Mouse (Mus musculus) forebrain, embryonic 16.5 days (tissue): ENCODE data around the gene Stoml3. TPM values are rescaled to one million over a fixed set of nuclear protein-coding genes. Genes with fewer than 3 reads are reported as not detected.

ENCODE experiments used
- ATAC-seq: fragments of 200-750 bp; cut with Nextera tagmentation; 2 replicates; pipeline ENCODE4 v1.8.0; 2017; ENCODE audit warnings: mild to moderate bottlenecking, moderate library complexity
- H3K27ac ChIP-seq: fragments of 300-500 bp; sonication (generic); 2 replicates; pipeline ENCODE4 v1.5.1; 2014; ENCODE audit warnings: low read length, control low read depth
- H3K27me3 ChIP-seq: fragments of 300-500 bp; sonication (generic); replicated peaks from 2 replicates; pipeline ENCODE4 v1.6.1; 2014; ENCODE audit warnings: low read length; ENCODE audit not compliant: control insufficient read depth, insufficient read depth
- H3K36me3 ChIP-seq: fragments of 300-500 bp; sonication (generic); 2 replicates; pipeline ENCODE4 v1.6.1; 2014; ENCODE audit not compliant: control insufficient read depth, insufficient read depth
- H3K4me1 ChIP-seq: fragments of 300-500 bp; sonication (generic); replicated peaks from 2 replicates; pipeline ENCODE4 v1.6.1; 2014; ENCODE audit warnings: low read length; ENCODE audit not compliant: control insufficient read depth, insufficient read depth
- H3K4me2 ChIP-seq: fragments of 300-500 bp; sonication (generic); 2 replicates; pipeline ENCODE4 v1.6.1; 2014; ENCODE audit warnings: mild to moderate bottlenecking, low read length, control low read depth
- H3K4me3 ChIP-seq: fragments of 300-500 bp; sonication (generic); replicated peaks from 2 replicates; pipeline ENCODE4 v1.5.1; 2014; ENCODE audit warnings: mild to moderate bottlenecking, low read length, control low read depth
- H3K9ac ChIP-seq: fragments of 300-500 bp; sonication (generic); replicated peaks from 2 replicates; pipeline ENCODE4 v1.6.1; 2014; ENCODE audit warnings: low read depth, low read length, control low read depth
- H3K9me3 ChIP-seq: fragments of 300-500 bp; sonication (generic); 2 replicates; pipeline ENCODE4 v1.6.1; 2016; ENCODE audit warnings: low read length; ENCODE audit not compliant: control insufficient read depth
- WGBS: fragments of 180-500 bp; shearing (Covaris S2); extraction: QIAGEN DNeasy Blood & Tissue Kit; methylation state at CpG from one replicate; pipeline ENCODE4 v1.1.7; 2014; 5-methylcytosine and 5-hydroxymethylcytosine counted together
- polyA plus RNA-seq: library from polyadenylated mRNA; unstranded; fragments of >200 nt; fragmentation: Nextera tagmentation; extraction: Ambion mirVana; gene quantifications from 2 replicates; pipeline ENCODE4 v1.2.1, GENCODE M21; 2015

Stoml3 gene
- polyA plus RNA-seq, result 0.22 TPM in 1 of 2 replicates, not detected in the other

GRCm38 (mm10) chr3:53488353-53488752, at the start of gene Stoml3:
TSS of gene Stoml3 (plus strand) at chr3:53488653.
- H3K4me3 ChIP-seq, result no peak within 1 kb of the TSS
- 71% methylated on average over 6 of the region's 6 CpGs for WGBS
- H3K9me3 ChIP-seq, result no peaks in the 10 kb centered on the region
- H3K4me2 ChIP-seq, result no peak within 1 kb of the TSS
- H3K36me3 ChIP-seq, result no peaks in the 10 kb centered on the region; the same call in 1 of the 2 replicates
- no peak for ATAC-seq
- H3K9ac ChIP-seq, result no peak within 1 kb of the TSS
- H3K4me1 ChIP-seq, result no peaks in the 10 kb centered on the region
- H3K27ac ChIP-seq, result no peak within 1 kb of the TSS
- no peaks in the 10 kb centered on the region for H3K27me3 ChIP-seq

DNA sequence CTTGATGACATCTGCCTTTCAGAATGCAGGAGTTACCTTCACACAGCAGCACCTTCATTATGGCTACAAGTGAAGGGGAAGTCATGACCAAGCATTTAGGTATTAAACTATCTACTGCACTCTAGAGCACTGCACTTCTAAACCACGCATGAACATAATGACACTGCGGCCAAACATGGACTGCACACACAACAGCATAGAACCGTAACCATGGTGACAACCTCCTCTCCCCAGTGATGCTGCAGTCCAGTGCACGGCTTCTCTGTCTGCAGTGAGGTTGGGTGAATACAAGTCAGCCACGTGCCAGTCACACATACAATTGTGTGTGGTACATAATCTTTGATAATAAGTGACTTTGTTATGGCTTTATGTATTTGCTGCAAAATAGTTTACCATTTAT, 42.9 kb upstream of the Stoml3 start:
- no peak overlapping the region for H3K27ac ChIP-seq
- 70% methylated on average over 5 of the region's 5 CpGs for WGBS
- no peaks in the 10 kb centered on the region for H3K4me1 ChIP-seq
- H3K36me3 ChIP-seq, result 0 out of 2 replicates have a peak, but pooled peaks cover 2% of the 10 kb centered on the region
- no peak overlapping the region for H3K9ac ChIP-seq
- peak; percentile 29; the same call in 1 of the 2 replicates for ATAC-seq
- H3K4me2 ChIP-seq, result no peak overlapping the region
- no peaks in the 10 kb centered on the region for H3K9me3 ChIP-seq
- H3K27me3 ChIP-seq, result no peaks in the 10 kb centered on the region
- H3K4me3 ChIP-seq, result no peak overlapping the region

DNA sequence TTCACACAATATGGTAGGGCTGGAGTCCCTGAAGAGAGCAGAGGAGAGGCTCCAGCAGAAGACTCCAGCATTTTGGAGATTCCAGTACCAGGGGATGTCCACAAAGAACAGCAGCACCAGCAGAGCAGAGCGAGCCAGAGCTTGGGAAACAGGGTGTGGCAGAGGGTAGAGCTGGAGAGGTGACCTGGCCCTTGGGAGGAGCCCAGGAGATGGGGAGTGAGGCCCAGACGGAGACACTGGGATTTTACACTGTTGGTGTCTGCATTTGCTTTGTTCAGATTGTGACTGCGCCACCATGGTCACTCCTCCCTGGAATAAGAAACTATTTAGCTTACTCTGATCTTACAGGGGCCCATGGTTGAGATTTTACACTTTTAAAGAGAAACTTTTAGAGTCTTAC, 41.7 kb upstream of the Stoml3 start:
- H3K4me3 ChIP-seq, result no peak overlapping the region
- no peak for ATAC-seq
- WGBS, result 82% methylated on average over 3 of the region's 3 CpGs
- no peak overlapping the region for H3K9ac ChIP-seq
- no peaks in the 10 kb centered on the region for H3K9me3 ChIP-seq
- H3K4me2 ChIP-seq, result no peak overlapping the region
- H3K36me3 ChIP-seq, result peaks cover 8% of the 10 kb centered on the region; the same call in 1 of the 2 replicates
- no peak overlapping the region for H3K27ac ChIP-seq
- H3K4me1 ChIP-seq, result no peaks in the 10 kb centered on the region
- no peaks in the 10 kb centered on the region for H3K27me3 ChIP-seq

- ATAC-seq, result peak; percentile 81
Observed at GRCm38 (mm10) chr3:53448208-53448607, 40.2 kb upstream of the Stoml3 start.

DNA sequence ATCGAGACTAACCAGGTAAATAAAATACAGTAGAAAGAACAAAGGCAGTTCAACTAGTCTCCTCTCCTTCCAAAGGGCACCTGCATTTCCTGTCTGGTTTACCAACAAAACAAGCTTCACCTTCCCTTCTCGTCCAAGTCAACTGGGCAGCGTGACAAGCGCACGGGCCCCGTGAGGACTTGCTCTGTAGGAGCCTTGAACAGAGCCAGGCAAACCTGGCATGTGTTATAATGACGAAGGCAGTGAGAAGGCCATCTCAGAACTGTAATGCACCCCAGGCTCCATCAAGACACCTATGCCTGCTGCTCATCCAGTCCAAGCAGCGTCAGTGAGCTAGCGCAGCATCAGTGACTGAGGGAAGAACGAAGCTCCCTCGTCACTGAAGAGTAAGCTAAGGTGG, 37.8 kb upstream of the Stoml3 start:
- Histone ChIP-seq H3K9me3 (no peaks in the 10 kb centered on the region), H3K4me3 (no peak overlapping the region), H3K4me1 (no peaks in the 10 kb centered on the region), H3K36me3 (peaks cover 20% of the 10 kb centered on the region), H3K27me3 (no peaks in the 10 kb centered on the region), H3K9ac (no peak overlapping the region), H3K4me2 (no peak overlapping the region), H3K27ac (no peak overlapping the region)
- WGBS, result 93% methylated on average over 11 of the region's 11 CpGs
- ATAC-seq, result no peak

More at GRCm38 (mm10) chr3:53448208-53448607, 40.2 kb upstream of the Stoml3 start:
- H3K4me1 ChIP-seq, result no peaks in the 10 kb centered on the region
- no peak overlapping the region for H3K4me2 ChIP-seq
- H3K9ac ChIP-seq, result no peak overlapping the region
- 32% methylated on average over 2 of the region's 2 CpGs for WGBS
- no peak overlapping the region for H3K4me3 ChIP-seq
- H3K27ac ChIP-seq, result no peak overlapping the region
- no peaks in the 10 kb centered on the region for H3K27me3 ChIP-seq
- peaks cover 15% of the 10 kb centered on the region; the same call in 1 of the 2 replicates for H3K36me3 ChIP-seq
- H3K9me3 ChIP-seq, result no peaks in the 10 kb centered on the region

DNA sequence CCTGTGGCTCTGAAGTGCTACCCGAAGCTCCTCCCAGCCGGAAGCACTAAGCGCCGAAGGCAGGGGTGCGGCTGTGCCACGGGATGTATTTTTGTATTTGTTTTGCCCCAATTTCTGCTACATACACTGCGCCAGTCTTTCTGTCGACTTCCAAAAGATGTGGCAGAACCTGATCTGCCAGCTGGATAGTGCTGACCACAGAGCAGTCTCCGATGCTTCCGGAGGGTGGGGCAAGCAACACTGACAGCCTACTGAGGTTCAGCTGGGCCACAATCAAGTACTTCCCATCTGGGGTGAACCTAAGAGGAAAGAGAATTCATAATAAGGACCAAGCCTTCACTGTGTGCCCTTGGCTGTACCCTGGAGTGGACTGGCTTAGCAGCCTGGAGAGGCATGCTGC, 36.1 kb upstream of the Stoml3 start:
- H3K9me3 ChIP-seq, result no peaks in the 10 kb centered on the region
- 94% methylated on average over 10 of the region's 10 CpGs for WGBS
- no peak overlapping the region for H3K4me2 ChIP-seq
- no peak for ATAC-seq
- H3K27me3 ChIP-seq, result no peaks in the 10 kb centered on the region
- H3K9ac ChIP-seq, result no peak overlapping the region
- no peak overlapping the region for H3K27ac ChIP-seq
- no peak overlapping the region for H3K4me3 ChIP-seq
- H3K4me1 ChIP-seq, result no peaks in the 10 kb centered on the region
- peaks cover 29% of the 10 kb centered on the region for H3K36me3 ChIP-seq

DNA sequence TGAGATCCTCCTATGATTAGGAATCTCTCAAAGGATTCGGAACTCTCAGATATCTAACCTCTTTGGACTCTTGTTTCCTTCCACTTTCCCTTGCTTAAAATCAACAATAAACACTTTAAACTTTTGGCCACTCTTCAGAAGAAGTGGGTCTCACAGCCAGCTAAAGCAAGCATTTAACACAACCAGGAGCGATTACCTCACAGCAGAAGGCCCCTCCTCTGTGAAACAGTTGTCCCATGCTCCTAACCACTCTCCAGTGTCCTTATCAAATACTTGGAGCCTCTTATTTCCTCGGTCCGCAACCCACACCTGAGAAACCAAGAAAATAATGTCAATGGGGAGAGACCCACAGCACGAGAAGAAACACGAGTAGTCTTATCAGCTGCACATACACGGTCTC, 35.1 kb upstream of the Stoml3 start:
- H3K9me3 ChIP-seq, result no peaks in the 10 kb centered on the region
- no peak overlapping the region for H3K9ac ChIP-seq
- no peaks in the 10 kb centered on the region for H3K27me3 ChIP-seq
- H3K4me3 ChIP-seq, result no peak overlapping the region
- H3K4me2 ChIP-seq, result no peak overlapping the region
- H3K36me3 ChIP-seq, result peaks cover 31% of the 10 kb centered on the region
- H3K27ac ChIP-seq, result no peak overlapping the region
- no peaks in the 10 kb centered on the region for H3K4me1 ChIP-seq
- no peak for ATAC-seq
- WGBS, result 95% methylated on average over 7 of the region's 7 CpGs

DNA sequence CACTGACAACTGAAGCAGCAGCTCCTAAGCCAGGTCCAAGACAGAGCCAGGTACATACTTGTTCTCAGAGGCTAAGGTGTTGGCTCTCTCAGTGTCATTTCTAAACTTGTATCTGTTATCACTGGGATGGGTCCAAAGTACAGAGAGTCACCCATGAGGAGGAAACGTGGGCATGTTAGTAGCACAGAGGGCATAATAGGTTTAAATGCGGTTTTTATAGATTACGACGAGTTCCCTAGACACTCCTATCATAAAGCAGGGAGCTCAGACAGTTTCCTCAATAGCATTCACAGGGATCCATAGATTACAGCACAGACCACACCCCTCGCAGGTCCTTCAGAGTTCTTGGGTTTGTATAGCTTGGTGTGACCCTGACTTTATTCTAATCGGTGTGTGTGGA, 34.4 kb upstream of the Stoml3 start:
- WGBS, result 94% methylated on average over 6 of the region's 6 CpGs
- Histone ChIP-seq H3K27ac (no peak overlapping the region), H3K36me3 (peaks cover 34% of the 10 kb centered on the region)

GRCm38 (mm10) chr3:53454561-53454960, 33.9 kb upstream of the Stoml3 start:
- Histone ChIP-seq H3K4me3 (no peak overlapping the region), H3K4me2 (no peak overlapping the region), H3K9ac (no peak overlapping the region), H3K9me3 (no peaks in the 10 kb centered on the region), H3K4me1 (no peaks in the 10 kb centered on the region), H3K27me3 (no peaks in the 10 kb centered on the region), H3K36me3 (peaks cover 34% of the 10 kb centered on the region), H3K27ac (no peak overlapping the region)
- no peak for ATAC-seq
- 91% methylated on average over 6 of the region's 6 CpGs for WGBS

More for the DNA sequence above, 34.4 kb upstream of the Stoml3 start:
- Histone ChIP-seq H3K9ac (no peak overlapping the region), H3K4me3 (no peak overlapping the region), H3K4me1 (no peaks in the 10 kb centered on the region), H3K9me3 (no peaks in the 10 kb centered on the region), H3K27me3 (no peaks in the 10 kb centered on the region), H3K4me2 (no peak overlapping the region)
- no peak for ATAC-seq

DNA sequence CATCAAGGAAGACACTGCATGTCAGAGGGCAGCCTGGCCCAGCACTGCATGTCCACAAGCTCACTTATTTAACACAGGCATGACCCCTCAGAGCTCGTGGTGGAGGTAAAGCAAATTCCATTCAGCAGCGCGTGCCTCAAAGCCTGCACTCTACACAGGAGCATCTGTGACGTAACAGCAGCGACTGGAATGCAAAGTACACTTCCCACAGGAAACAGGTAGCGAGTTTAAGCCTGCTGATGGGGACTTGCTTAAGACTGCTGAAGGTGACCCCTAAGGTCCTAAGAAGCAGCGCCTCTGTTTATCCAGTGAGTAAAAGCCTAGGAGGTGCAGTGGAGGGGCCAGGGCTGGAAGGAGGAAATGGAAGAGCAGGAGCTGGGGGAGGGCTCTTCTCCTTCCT, 33.5 kb upstream of the Stoml3 start:
- H3K9me3 ChIP-seq, result no peaks in the 10 kb centered on the region
- H3K36me3 ChIP-seq, result peaks cover 34% of the 10 kb centered on the region
- no peak overlapping the region for H3K9ac ChIP-seq
- H3K27me3 ChIP-seq, result no peaks in the 10 kb centered on the region
- ATAC-seq, result no peak
- no peaks in the 10 kb centered on the region for H3K4me1 ChIP-seq
- 90% methylated on average over 7 of the region's 7 CpGs for WGBS
- no peak overlapping the region for H3K27ac ChIP-seq
- H3K4me3 ChIP-seq, result no peak overlapping the region
- no peak overlapping the region for H3K4me2 ChIP-seq
